In the genomic region with DNA sequence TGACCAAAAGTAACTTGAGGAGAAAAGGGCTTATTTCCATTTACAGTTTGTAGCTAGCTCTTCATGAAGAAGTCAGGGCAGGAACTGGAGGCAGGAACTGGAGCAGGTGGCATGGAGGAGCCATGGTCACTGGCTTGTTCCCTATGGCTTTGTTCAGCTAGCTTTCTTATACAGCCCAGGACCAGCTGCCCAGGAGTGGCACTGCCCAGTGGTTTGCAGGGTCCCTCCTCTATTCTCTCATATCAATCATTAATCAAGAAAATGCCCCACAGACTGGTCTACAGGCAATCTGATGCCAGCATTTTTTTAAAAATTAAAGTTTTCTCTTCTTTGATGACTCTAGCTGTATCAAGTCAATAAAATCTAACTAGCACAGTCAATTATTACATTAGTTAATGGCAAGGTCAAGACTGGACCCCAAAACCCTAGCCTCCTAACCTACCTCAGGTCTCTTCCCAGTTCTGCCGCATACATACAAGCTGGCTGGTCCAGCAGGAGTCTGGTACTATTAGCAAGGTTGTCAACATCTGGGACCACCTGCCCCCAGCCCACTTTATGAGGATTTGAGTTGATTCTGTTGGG, we compare ENCODE assay signal across 15 mouse cellular contexts. TPM values are rescaled to one million over a fixed set of nuclear protein-coding genes. Genes with fewer than 3 reads are reported as not detected.
DNase-seq lines count a peak whose midpoint lies in the region; ATAC-seq and TF ChIP-seq lines count a peak whose summit lies in the region.
"Had no signal": no experiment of that assay in that cellular context is flagged by ENCODE, and none has a peak within 500 bp of the region (broad histone marks: within the 10 kb centered on the region; RNA-seq: fewer than 3 reads in every experiment).

No protein-coding gene starts in this region.

- H3K9me3 ChIP-seq in kidney, embryonic 14.5 days (ENCODE audit: control insufficient read depth, low read length), result no peaks in the 10 kb centered on the region
- H3K9me3 ChIP-seq in kidney, postnatal 0 days (replicated peaks; ENCODE audit: low read length), result no peaks in the 10 kb centered on the region
- no peaks in the 10 kb centered on the region for H3K9me3 ChIP-seq in midbrain, embryonic 16.5 days (replicated peaks; ENCODE audit: control insufficient read depth, low read length, poor library complexity, severe bottlenecking)
- H3K9me3 ChIP-seq: G1E; liver, embryonic 12.5 days; lung, embryonic 15.5 days had no signal

- peak; percentile 44 for DNase-seq in kidney, adult 11 months
- DNase-seq in kidney, adult 2 months, result peak; percentile 79
- DNase-seq in kidney, postnatal 0 days (ENCODE audit: low spot score), result no peak
- DNase-seq in layer of hippocampus, postnatal 10 days (ENCODE audit: low spot score in 2 of 2), result no peak
- no peak for DNase-seq in cerebellum, adult 9-11 months
- no peak for DNase-seq in urinary bladder, postnatal 25 days (ENCODE audit: low spot score)
- DNase-seq: gastrocnemius, postnatal 10 days; retina, postnatal 1 day; thymus, postnatal 36 days had no signal

- H3K4me1 ChIP-seq in kidney, embryonic 14.5 days (ENCODE audit: control insufficient read depth, insufficient read depth, low read length), result peaks cover 6% of the 10 kb centered on the region; the same call in 1 of the 2 replicates
- peaks cover 6% of the 10 kb centered on the region for H3K4me1 ChIP-seq in kidney, adult 2 months (ENCODE audit: control insufficient read depth, insufficient read depth, low read length)
- peaks cover 6% of the 10 kb centered on the region; the same call in 1 of the 2 replicates for H3K4me1 ChIP-seq in kidney, postnatal 0 days (replicated peaks; ENCODE audit: insufficient read depth, low read length)
- H3K4me1 ChIP-seq in midbrain, embryonic 16.5 days (ENCODE audit: control insufficient read depth, insufficient read depth, low read length), result peaks cover 3% of the 10 kb centered on the region; the same call in 1 of the 2 replicates

- TF ChIP-seq POLR2A in kidney, adult 2 months (IDR thresholded peaks at IDR 0.05; ENCODE audit: low read depth, low read length), result no peak

- ATAC-seq in kidney, embryonic 14.5 days (ENCODE audit: low FRiP score, low TSS enrichment), result no peak
- no peak for ATAC-seq in kidney, postnatal 0 days (replicated peaks; ENCODE audit: low FRiP score, low read depth)
- ATAC-seq in midbrain, embryonic 16.5 days, result no peak
- ATAC-seq: liver, embryonic 12.5 days had no signal

- H3K27me3 ChIP-seq in kidney, embryonic 14.5 days (ENCODE audit: control insufficient read depth, insufficient read depth, low read length), result peaks cover 4% of the 10 kb centered on the region; the same call in 1 of the 2 replicates
- no peaks in the 10 kb centered on the region for H3K27me3 ChIP-seq in kidney, adult 2 months (replicated peaks; ENCODE audit: control insufficient read depth, insufficient read depth, low read length)
- H3K27me3 ChIP-seq in kidney, postnatal 0 days (ENCODE audit: insufficient read depth, low read length), result no peaks in the 10 kb centered on the region
- H3K27me3 ChIP-seq in midbrain, embryonic 16.5 days (ENCODE audit: control insufficient read depth, insufficient read depth, low read depth, low read length), result no peaks in the 10 kb centered on the region

- WGBS in kidney, embryonic 14.5 days, result 85% methylated on average over 1 of the region's 1 CpGs
- 69% methylated on average over 1 of the region's 1 CpGs for WGBS in kidney, adult 2 months
- WGBS in kidney, postnatal 0 days, result 89% methylated on average over 1 of the region's 1 CpGs
- WGBS in midbrain, embryonic 16.5 days, result 88% methylated on average over 1 of the region's 1 CpGs

- H3K4me3 ChIP-seq in kidney, embryonic 14.5 days (ENCODE audit: low read length), result no peak overlapping the region
- H3K4me3 ChIP-seq in kidney, adult 2 months (ENCODE audit: insufficient read depth, low read depth, low read length), result peak overlapping the region; percentile 40
- H3K4me3 ChIP-seq in kidney, postnatal 0 days (replicated peaks; ENCODE audit: low read depth, low read length), result no peak overlapping the region
- no peak overlapping the region for H3K4me3 ChIP-seq in midbrain, embryonic 16.5 days (ENCODE audit: low read depth, low read length)

- H3K36me3 ChIP-seq in kidney, embryonic 14.5 days (ENCODE audit: control insufficient read depth, insufficient read depth, low read length), result no peaks in the 10 kb centered on the region
- H3K36me3 ChIP-seq in kidney, adult 2 months (ENCODE audit: control insufficient read depth, insufficient read depth, low read length), result no peaks in the 10 kb centered on the region
- H3K36me3 ChIP-seq in kidney, postnatal 0 days (ENCODE audit: insufficient read depth, low read length), result no peaks in the 10 kb centered on the region
- no peaks in the 10 kb centered on the region for H3K36me3 ChIP-seq in midbrain, embryonic 16.5 days (ENCODE audit: control insufficient read depth, insufficient read depth, low read length)
- H3K36me3 ChIP-seq: G1E; liver, embryonic 12.5 days; lung, embryonic 15.5 days had no signal

- no peak overlapping the region; the same call in 1 of the 2 replicates for H3K4me2 ChIP-seq in kidney, embryonic 14.5 days (replicated peaks; ENCODE audit: low read depth, low read length)
- peak overlapping the region; percentile 91; the same call in 1 of the 2 replicates for H3K4me2 ChIP-seq in kidney, postnatal 0 days (ENCODE audit: low read length)
- peak overlapping the region; percentile 94 for H3K4me2 ChIP-seq in midbrain, embryonic 16.5 days (ENCODE audit: low read length)

- TF ChIP-seq CTCF in kidney, adult 2 months (conservative IDR thresholded peaks at IDR 0.05; ENCODE audit: insufficient read depth, insufficient read length, low read depth, low read length), result no peak
- no peak for TF ChIP-seq CTCF in kidney, postnatal 0 days (IDR thresholded peaks at IDR 0.05; ENCODE audit: low read depth)

- H3K9ac ChIP-seq in kidney, embryonic 14.5 days (ENCODE audit: low read depth, low read length), result no peak overlapping the region
- H3K9ac ChIP-seq in kidney, postnatal 0 days (ENCODE audit: low read depth, low read length), result no peak overlapping the region
- H3K9ac ChIP-seq in midbrain, embryonic 16.5 days (ENCODE audit: low read depth, low read length), result no peak overlapping the region
- H3K9ac ChIP-seq: liver, embryonic 12.5 days; lung, embryonic 15.5 days had no signal

- no peak overlapping the region for H3K27ac ChIP-seq in kidney, embryonic 14.5 days (ENCODE audit: low read depth, low read length)
- H3K27ac ChIP-seq in kidney, adult 2 months (ENCODE audit: insufficient read depth, low read depth, low read length), result peak overlapping the region; percentile 83
- H3K27ac ChIP-seq in kidney, postnatal 0 days, result no peak overlapping the region
- H3K27ac ChIP-seq in midbrain, embryonic 16.5 days (ENCODE audit: low read length), result no peak overlapping the region
- H3K27ac ChIP-seq: liver, embryonic 12.5 days; lung, embryonic 15.5 days had no signal

RNA-seq across cellular contexts. Expression of gene Rnaseh2b, which starts 0.9 kb away (rescaled TPM):
- 69.3 and 82.5 TPM in 2 replicates for polyA plus RNA-seq in kidney, embryonic 14.5 days (2014; fragmentation: Nextera tagmentation; extraction: Ambion mirVana)
- polyA plus RNA-seq in kidney, adult 2 months (2012; rRNA removed), result 6.2 and 8.4 TPM in 2 replicates
- 61.0 and 64.9 TPM in 2 replicates for polyA plus RNA-seq in kidney, postnatal 0 days (2015; fragmentation: Nextera tagmentation; extraction: Ambion mirVana)
- 27.4 and 32.0 TPM in 2 replicates for polyA plus RNA-seq in midbrain, embryonic 16.5 days (2015; fragmentation: Nextera tagmentation; extraction: Ambion mirVana)
- total RNA-seq in layer of hippocampus, postnatal 10 days (2021), result 10 to 100 TPM; 18.7 to 19.0 TPM

RNA-seq across cellular contexts. Expression of gene Dleu7, which starts 1.4 kb away (rescaled TPM):
- polyA plus RNA-seq in kidney, embryonic 14.5 days (2014; fragmentation: Nextera tagmentation; extraction: Ambion mirVana), result 4.8 and 5.7 TPM in 2 replicates
- 19.8 and 21.0 TPM in 2 replicates for polyA plus RNA-seq in kidney, adult 2 months (2012; rRNA removed)
- polyA plus RNA-seq in kidney, postnatal 0 days (2015; fragmentation: Nextera tagmentation; extraction: Ambion mirVana), result 6.9 and 8.7 TPM in 2 replicates
- 16.3 and 18.9 TPM in 2 replicates for polyA plus RNA-seq in midbrain, embryonic 16.5 days (2015; fragmentation: Nextera tagmentation; extraction: Ambion mirVana)
- total RNA-seq in layer of hippocampus, postnatal 10 days (2021), result 1 to 10 TPM; 8.1 to 9.8 TPM
- total RNA-seq: G1E; monocyte, adult 5-6 weeks had no signal
- polyA plus RNA-seq: G1E had no signal

Comparison
In these comparisons a context has a peak if more than half of its experiments do, and no peak if none do; other contexts are left out.
1. DNase-seq: peak in kidney, adult 11 months (single experiment) and kidney, adult 2 months (single experiment); none in kidney, postnatal 0 days (single experiment), layer of hippocampus, postnatal 10 days (0 of 2), cerebellum, adult 9-11 months (single experiment) and urinary bladder, postnatal 25 days (single experiment).